Mouse (Mus musculus): ENCODE measurements around the gene Bloc1s1.

The Bloc1s1 gene

GRCm38 (mm10) chr10:128908778-128909448, 14.9 kb downstream of the Bloc1s1 start:
- DNase-seq (ENCODE audit: low read depth), result peak; percentile 79

GRCm38 (mm10) chr10:128904812-128905211, 19.0 kb downstream of the Bloc1s1 start:
- DNase-seq (ENCODE audit: low read depth), result no peak

- DNase-seq (ENCODE audit: low read depth), result no peak
These were observed 21.3 kb downstream of the Bloc1s1 start for GRCm38 (mm10) chr10:128902409-128902988.

GRCm38 (mm10) chr10:128901409-128901808, 22.4 kb downstream of the Bloc1s1 start:
- no peak for DNase-seq (ENCODE audit: low read depth)

- no peak for DNase-seq (ENCODE audit: low read depth)
These were observed 23.1 kb downstream of the Bloc1s1 start, which contains the start of gene Cd63 for GRCm38 (mm10) chr10:128900698-128901097. Cd63 (plus strand) TSS chr10:128900989.

GRCm38 (mm10) chr10:128899759-128900490, 23.9 kb downstream of the Bloc1s1 start:
- DNase-seq (ENCODE audit: low read depth), result no peak

GRCm38 (mm10) chr10:128897501-128897900, 26.3 kb downstream of the Bloc1s1 start:
- peak; percentile 50 for DNase-seq (ENCODE audit: low read depth)

GRCm38 (mm10) chr10:128896807-128897206, 27.0 kb downstream of the Bloc1s1 start:
- no peak for DNase-seq (ENCODE audit: low read depth)

GRCm38 (mm10) chr10:128895952-128896693, 27.7 kb downstream of the Bloc1s1 start:
- DNase-seq (ENCODE audit: low read depth), result no peak

GRCm38 (mm10) chr10:128895437-128895836, 28.4 kb downstream of the Bloc1s1 start:
- DNase-seq (ENCODE audit: low read depth), result peak; percentile 95

- DNase-seq (ENCODE audit: low read depth), result no peak
These were observed 31.6 kb downstream of the Bloc1s1 start for GRCm38 (mm10) chr10:128892246-128892645.

- peak; percentile 87 for DNase-seq (ENCODE audit: low read depth)
These were observed 32.3 kb downstream of the Bloc1s1 start, which contains the start of gene Gdf11 for GRCm38 (mm10) chr10:128891296-128892094. Gdf11 (minus strand) TSS chr10:128891718.

- no peak for DNase-seq (ENCODE audit: low read depth)
These were observed 33.2 kb downstream of the Bloc1s1 start for GRCm38 (mm10) chr10:128890383-128891295.

GRCm38 (mm10) chr10:128889846-128890245, 34.0 kb downstream of the Bloc1s1 start:
- no peak for DNase-seq (ENCODE audit: low read depth)

GRCm38 (mm10) chr10:128888941-128889827, 34.7 kb downstream of the Bloc1s1 start:
- no peak for DNase-seq (ENCODE audit: low read depth)

- no peak for DNase-seq (ENCODE audit: low read depth)
These were observed 41.8 kb downstream of the Bloc1s1 start for GRCm38 (mm10) chr10:128882067-128882466.

- DNase-seq (ENCODE audit: low read depth), result no peak
These were observed 45.0 kb downstream of the Bloc1s1 start for GRCm38 (mm10) chr10:128878811-128879210.

GRCm38 (mm10) chr10:128878291-128878690, 45.5 kb downstream of the Bloc1s1 start:
- DNase-seq (ENCODE audit: low read depth), result peak; percentile 70

GRCm38 (mm10) chr10:128870341-128870740, 53.5 kb downstream of the Bloc1s1 start:
- DNase-seq (ENCODE audit: low read depth), result no peak

Measured in NIH3T3 (cell line).